Mouse (Mus musculus) MEL (cell line): ENCODE measurements at regions not wholly inside any gene's neighbourhood (a gene's known extent, or its start where the extent isn't known, plus 50 kb on each side); places are given as distances from the start of the nearest gene placed in this dataset.

Experiments
- DNase-seq: peaks from one replicate; pipeline ENCODE4 v3.0.0; 2011; ENCODE audit warnings: low read depth, low spot score
- H3K27ac ChIP-seq: 2 replicates; pipeline ENCODE4 v1.5.1; 2012; ENCODE audit warnings: low read depth, mild to moderate bottlenecking, control low read depth, low read length, moderate library complexity; ENCODE audit not compliant: control insufficient read depth
- H3K27me3 ChIP-seq, 2 experiments: fragments of 150-350 bp in 1 of 2; sonication (generic) in 1 of 2; 2 replicates each; pipeline ENCODE4 v1.6.1; 2012; ENCODE audit warnings: low read length in 2 of 2, mild to moderate bottlenecking in 2 of 2, improper control_type of control experiment in 1 of 2, moderate library complexity in 1 of 2; ENCODE audit not compliant: insufficient read depth in 2 of 2, control insufficient read depth in 1 of 2
- H3K36me3 ChIP-seq, 2 experiments: 2 replicates each; pipeline ENCODE4 v1.6.1; 2012 to 2014; ENCODE audit warnings: low read length in 2 of 2, improper control_type of control experiment in 1 of 2, inconsistent platforms in 1 of 2, mild to moderate bottlenecking in 1 of 2; ENCODE audit not compliant: insufficient read depth in 2 of 2, control insufficient read depth in 1 of 2
- H3K4me1 ChIP-seq, 2 experiments: fragments of 150-350 bp in 1 of 2; sonication (generic) in 1 of 2; 2 replicates each; pipeline ENCODE4 v1.6.1; 2012; ENCODE audit warnings: low read length in 2 of 2, improper control_type of control experiment in 1 of 2, mild to moderate bottlenecking in 1 of 2; ENCODE audit not compliant: insufficient read depth in 2 of 2, control insufficient read depth in 1 of 2
- H3K4me3 ChIP-seq, 2 experiments: fragments of 150-350 bp in 1 of 2; sonication (generic) in 1 of 2; 2 replicates each; pipeline ENCODE4 v1.5.1; 2012; ENCODE audit warnings: low read depth in 2 of 2, low read length in 2 of 2, mild to moderate bottlenecking in 2 of 2, moderate library complexity in 2 of 2, control low read depth in 1 of 2, improper control_type of control experiment in 1 of 2; ENCODE audit not compliant: control insufficient read depth in 1 of 2, insufficient read depth in 1 of 2
- H3K79me2 ChIP-seq: 2 replicates; pipeline ENCODE4 v1.6.1; 2012; ENCODE audit warnings: mild to moderate bottlenecking, low read length, moderate library complexity; ENCODE audit not compliant: control insufficient read depth, poor library complexity, insufficient read depth
- H3K9ac ChIP-seq: 2 replicates; pipeline ENCODE4 v1.6.1; 2012; ENCODE audit warnings: low read depth, mild to moderate bottlenecking, control low read depth, low read length, moderate library complexity; ENCODE audit not compliant: control insufficient read depth, poor library complexity, severe bottlenecking
- H3K9me3 ChIP-seq: fragments of 150-350 bp; sonication (generic); replicated peaks from 2 replicates; pipeline ENCODE4 v1.6.1; 2012; ENCODE audit warnings: mild to moderate bottlenecking, low read length, improper control_type of control experiment, moderate library complexity; ENCODE audit not compliant: insufficient read depth
- CTCF ChIP-seq, 3 experiments: IDR thresholded peaks in 2 of 3; conservative IDR thresholded peaks in 1 of 3; 2 replicates each; pipeline ENCODE4 v1.5.1; 2011 to 2012; ENCODE audit warnings: low read length in 3 of 3, low read depth in 2 of 3, mild to moderate bottlenecking in 2 of 3, improper control_type of control experiment in 1 of 3, inconsistent platforms in 1 of 3, mixed read lengths in 1 of 3, moderate library complexity in 1 of 3; ENCODE audit not compliant: control insufficient read depth in 1 of 3, insufficient read depth in 1 of 3, poor library complexity in 1 of 3, severe bottlenecking in 1 of 3
- E2F4 ChIP-seq: IDR thresholded peaks from 2 replicates; pipeline ENCODE4 v1.6.1; 2011; ENCODE audit warnings: low read depth, low read length, improper control_type of control experiment, borderline replicate concordance
- EP300 ChIP-seq, 2 experiments: IDR thresholded peaks; 2 replicates each; pipeline ENCODE4 v1.6.1; 2011; ENCODE audit warnings: improper control_type of control experiment in 2 of 2, low read length in 2 of 2, low read depth in 1 of 2, mild to moderate bottlenecking in 1 of 2
- ETS1 ChIP-seq: IDR thresholded peaks from 2 replicates; pipeline ENCODE4 v1.6.1; 2012; ENCODE audit warnings: low read depth, mild to moderate bottlenecking, inconsistent platforms, low read length, improper control_type of control experiment, moderate library complexity
- JUND ChIP-seq: IDR thresholded peaks from 2 replicates; pipeline ENCODE4 v1.6.1; 2011; ENCODE audit warnings: low read depth, mild to moderate bottlenecking, improper control_type of control experiment, low read length
- KAT2A ChIP-seq: conservative IDR thresholded peaks from 2 replicates; pipeline ENCODE4 v1.6.1; 2012; ENCODE audit warnings: low read depth, low read length, improper control_type of control experiment, inconsistent platforms
- MYC ChIP-seq: IDR thresholded peaks from 2 replicates; pipeline ENCODE4 v1.6.1; 2011; ENCODE audit warnings: low read depth, mild to moderate bottlenecking, low read length, improper control_type of control experiment, moderate library complexity
- NELFE ChIP-seq: IDR thresholded peaks from 2 replicates; pipeline ENCODE4 v1.6.1; 2011; ENCODE audit warnings: low read depth, low read length, improper control_type of control experiment
- NRF1 ChIP-seq: IDR thresholded peaks from 2 replicates; pipeline ENCODE4 v1.6.1; 2014; ENCODE audit warnings: low read depth, mild to moderate bottlenecking, inconsistent platforms, low read length, improper control_type of control experiment, moderate library complexity; ENCODE audit not compliant: poor library complexity, insufficient read depth, severe bottlenecking
- POLR2A ChIP-seq, 2 experiments: IDR thresholded peaks; 2 replicates each; pipeline ENCODE4 v1.6.1; 2011 to 2012; ENCODE audit warnings: low read length in 2 of 2, mild to moderate bottlenecking in 2 of 2, control low read depth in 1 of 2, improper control_type of control experiment in 1 of 2, low read depth in 1 of 2, moderate library complexity in 1 of 2; ENCODE audit not compliant: control insufficient read depth in 1 of 2, insufficient read depth in 1 of 2, poor library complexity in 1 of 2
- POLR2AphosphoS5 ChIP-seq: IDR thresholded peaks from 2 replicates; pipeline ENCODE4 v1.6.1; 2012; ENCODE audit warnings: low read depth, borderline replicate concordance, mild to moderate bottlenecking, inconsistent platforms, low read length, moderate library complexity, mixed read lengths
- RAD21 ChIP-seq: IDR thresholded peaks from 2 replicates; pipeline ENCODE4 v1.6.1; 2011; ENCODE audit warnings: mild to moderate bottlenecking, low read depth, low read length, improper control_type of control experiment
- RCOR1 ChIP-seq: IDR thresholded peaks from 2 replicates; pipeline ENCODE4 v1.6.1; 2012; ENCODE audit warnings: low read depth, mild to moderate bottlenecking, inconsistent platforms, low read length, improper control_type of control experiment
- TAL1 ChIP-seq: IDR thresholded peaks from 2 replicates; pipeline ENCODE4 v1.6.1; 2012; ENCODE audit warnings: mild to moderate bottlenecking, inconsistent platforms, low read length, moderate library complexity, mixed read lengths
- TBP ChIP-seq: IDR thresholded peaks from 2 replicates; pipeline ENCODE4 v1.8.0; 2011; ENCODE audit warnings: low read depth, low read length, improper control_type of control experiment
- TCF12 ChIP-seq: IDR thresholded peaks from 2 replicates; pipeline ENCODE4 v1.6.1; 2014; ENCODE audit warnings: low read depth, mild to moderate bottlenecking, inconsistent platforms, low read length, improper control_type of control experiment, moderate library complexity
- UBTF ChIP-seq: IDR thresholded peaks from 2 replicates; pipeline ENCODE4 v1.6.1; 2012; ENCODE audit warnings: low read depth, mild to moderate bottlenecking, inconsistent platforms, low read length, improper control_type of control experiment, moderate library complexity, borderline replicate concordance; ENCODE audit not compliant: insufficient read depth
- ZC3H11A ChIP-seq: IDR thresholded peaks from 2 replicates; pipeline ENCODE4 v1.6.1; 2012; ENCODE audit warnings: low read depth, mild to moderate bottlenecking, inconsistent platforms, low read length, improper control_type of control experiment
- ZMIZ1 ChIP-seq: IDR thresholded peaks from 2 replicates; pipeline ENCODE4 v1.6.1; 2012; ENCODE audit warnings: low read depth, mild to moderate bottlenecking, inconsistent platforms, low read length, improper control_type of control experiment, moderate library complexity
- ZNF384 ChIP-seq: IDR thresholded peaks from 2 replicates; pipeline ENCODE4 v1.6.1; 2012; ENCODE audit warnings: low read depth, mild to moderate bottlenecking, inconsistent platforms, low read length, improper control_type of control experiment

DNA sequence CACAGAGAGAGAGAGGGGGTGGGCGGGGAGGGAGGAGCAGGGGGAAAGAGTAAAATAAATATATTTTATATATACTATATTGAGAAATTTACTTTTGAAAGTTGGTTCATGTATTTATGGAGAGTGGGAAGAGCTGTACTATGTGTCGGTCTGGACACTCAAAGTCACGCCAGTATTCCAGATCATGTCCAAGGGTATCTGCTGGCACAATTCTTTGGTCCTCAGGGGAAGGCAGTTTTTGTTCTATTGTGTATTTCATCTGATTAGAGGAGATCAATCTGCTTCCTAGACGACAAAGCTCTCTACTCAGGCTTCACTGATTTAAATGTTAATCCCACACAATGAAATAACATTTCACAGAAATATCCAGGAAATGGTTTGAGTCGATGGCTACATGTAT, 288.3 kb upstream of the Igbp1b start:
- Histone ChIP-seq H3K9ac (no peak overlapping the region), H3K4me1 (no peaks in the 10 kb centered on the region), H3K4me3 (no peak overlapping the region), H3K27me3 (no peaks in the 10 kb centered on the region), H3K9me3 (no peaks in the 10 kb centered on the region), H3K27ac (no peak overlapping the region), H3K36me3 (no peaks in the 10 kb centered on the region), H3K79me2 (no peaks in the 10 kb centered on the region)
- DNase-seq, result no peak
- no peak for TF ChIP-seq ZMIZ1
- no peak for TF ChIP-seq ZNF384
- no peak for TF ChIP-seq NELFE
- TF ChIP-seq JUND, result no peak
- TF ChIP-seq KAT2A, result no peak
- TF ChIP-seq RAD21, result no peak
- TF ChIP-seq EP300 (IDR thresholded peaks at IDR 0.05; ENCODE audit: low read depth in 1 of 2, low read length in 2 of 2), result no peak
- TF ChIP-seq POLR2A (IDR thresholded peaks at IDR 0.05; ENCODE audit: control insufficient read depth in 1 of 2, insufficient read depth in 1 of 2, low read depth in 1 of 2, low read length in 2 of 2, poor library complexity in 1 of 2), result no peak
- TF ChIP-seq E2F4, result no peak
- TF ChIP-seq MYC, result no peak
- no peak for TF ChIP-seq TCF12
- no peak for TF ChIP-seq TAL1
- no peak for TF ChIP-seq ETS1

DNA sequence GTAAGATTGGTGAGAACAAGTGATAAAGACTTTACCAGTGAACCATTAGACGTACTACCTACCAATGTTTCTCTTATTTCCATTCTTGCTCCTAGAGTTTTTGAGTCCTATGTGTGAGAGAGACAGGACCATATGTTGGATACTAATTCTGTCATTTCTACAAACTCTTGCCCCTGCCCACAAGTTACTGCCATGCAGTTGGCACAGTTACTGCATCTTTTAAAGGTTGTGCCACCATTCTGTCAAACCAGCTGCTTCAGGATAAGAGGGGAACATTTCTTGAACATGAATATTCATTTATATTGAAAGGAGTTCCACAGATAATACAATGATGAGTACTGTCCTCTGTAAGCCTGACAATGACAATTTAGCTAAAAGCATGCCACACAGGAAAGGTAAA, 287.1 kb upstream of the Igbp1b start:
- Histone ChIP-seq H3K36me3 (no peaks in the 10 kb centered on the region), H3K27me3 (no peaks in the 10 kb centered on the region), H3K27ac (no peak overlapping the region), H3K4me3 (no peak overlapping the region), H3K9me3 (no peaks in the 10 kb centered on the region), H3K79me2 (no peaks in the 10 kb centered on the region), H3K9ac (no peak overlapping the region)
- DNase-seq, result no peak
- TF ChIP-seq JUND (no peak), E2F4 (no peak), CTCF (IDR thresholded peaks at IDR 0.05 in 2 of 3, conservative IDR thresholded peaks at IDR 0.05 in 1 of 3; ENCODE audit: control insufficient read depth in 1 of 3, insufficient read depth in 1 of 3, low read depth in 2 of 3, low read length in 3 of 3, poor library complexity in 1 of 3, severe bottlenecking in 1 of 3) (no peak), UBTF (no peak), KAT2A (no peak), POLR2A (IDR thresholded peaks at IDR 0.05; ENCODE audit: control insufficient read depth in 1 of 2, insufficient read depth in 1 of 2, low read depth in 1 of 2, low read length in 2 of 2, poor library complexity in 1 of 2) (no peak), TBP (no peak), POLR2AphosphoS5 (no peak), RCOR1 (no peak), ETS1 (no peak), NRF1 (no peak), ZC3H11A (no peak)
- TF ChIP-seq, all 39 proteins: peak for 0
- H3K4me1 ChIP-seq, result no peaks in the 10 kb centered on the region
